Mouse (Mus musculus): ENCODE results near the gene Tmem91.
A peak's percentile ranks its signal among the peaks of the same experiment; 100 is the strongest.

The Tmem91 gene

GRCm38 (mm10) chr7:25626509-25627430, 48.2 kb downstream of the Tmem91 start, which contains the start of gene B3gnt8:
B3gnt8 (plus strand) TSS chr7:25626654.
- peak; percentile 71 for DNase-seq (ENCODE audit: low spot score)

- peak; percentile 37 for DNase-seq (ENCODE audit: low spot score)
Measured at GRCm38 (mm10) chr7:25625594-25626250, 49.2 kb downstream of the Tmem91 start.

- no peak for DNase-seq (ENCODE audit: low spot score)
Measured at GRCm38 (mm10) chr7:25624851-25625250, 50.1 kb downstream of the Tmem91 start.

- no peak for DNase-seq (ENCODE audit: low spot score)
Measured at GRCm38 (mm10) chr7:25623857-25624370, 51.1 kb downstream of the Tmem91 start.

GRCm38 (mm10) chr7:25620751-25621150, 54.2 kb downstream of the Tmem91 start:
- DNase-seq (ENCODE audit: low spot score) = no peak

GRCm38 (mm10) chr7:25620101-25620500, 54.9 kb downstream of the Tmem91 start:
- no peak for DNase-seq (ENCODE audit: low spot score)

GRCm38 (mm10) chr7:25619722-25619991, 55.3 kb downstream of the Tmem91 start:
- DNase-seq (ENCODE audit: low spot score) = no peak

All from urinary bladder, postnatal 14 days (tissue).